Mouse (Mus musculus): ENCODE data around the gene Spen. TPM values are rescaled to one million over a fixed set of nuclear protein-coding genes. Genes with fewer than 3 reads are reported as not detected.

Gene Spen
- polyA plus RNA-seq (2015; fragmentation: Nextera tagmentation; extraction: Ambion mirVana): 19.2 and 19.7 TPM in 2 replicates

DNA sequence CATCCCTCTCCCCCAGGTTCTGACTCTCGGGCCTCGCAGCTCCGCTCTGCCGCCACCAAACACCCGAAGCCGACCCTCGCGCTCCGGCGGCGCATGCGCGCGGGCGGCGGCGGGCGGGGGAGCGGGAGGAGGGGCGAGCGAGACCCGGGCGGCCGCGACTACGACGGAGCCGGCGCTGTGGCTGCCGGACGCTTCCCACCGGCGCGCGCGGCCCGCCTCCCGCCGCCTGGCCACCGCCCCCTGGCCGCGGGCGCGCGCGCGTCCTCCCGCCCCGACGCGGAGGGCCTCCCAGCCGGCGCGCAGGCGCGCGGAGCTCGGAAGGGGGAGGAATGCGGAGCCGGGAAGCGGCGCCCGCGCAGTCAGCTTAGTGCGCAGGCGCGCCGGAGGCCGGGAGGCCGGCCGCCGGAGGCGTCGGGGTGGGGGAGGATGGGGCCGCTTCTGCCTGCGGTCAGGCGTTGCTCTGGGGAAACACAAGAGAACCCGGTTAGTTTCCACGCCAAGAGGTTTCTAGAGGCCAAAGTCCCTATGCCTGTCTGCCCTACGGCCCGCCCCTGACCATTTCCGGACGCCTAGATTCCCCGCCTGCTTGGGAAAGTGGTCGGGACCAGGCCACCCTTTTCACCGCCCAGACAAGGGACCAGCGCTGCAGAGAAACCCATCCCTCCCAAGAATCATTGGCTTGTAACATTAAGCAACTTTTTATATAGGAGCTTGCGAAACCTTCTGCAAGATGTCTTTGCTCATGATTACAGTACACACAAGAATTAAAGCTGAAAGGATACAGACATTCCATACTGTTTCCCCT, at the start of gene Spen:
Gene Spen, minus strand, starts transcription at position 190 of the 805 bp plus-strand sequence.
- Histone ChIP-seq H3K4me1 (replicated peaks) (peaks cover 40% of the 10 kb centered on the region), H3K27me3 (no peaks in the 10 kb centered on the region), H3K9me3 (no peaks in the 10 kb centered on the region), H3K9ac (peak within 1 kb of the TSS; percentile 96), H3K36me3 (no peaks in the 10 kb centered on the region), H3K4me3 (peak within 1 kb of the TSS; percentile 96), H3K4me2 (peak within 1 kb of the TSS; percentile 84), H3K27ac (peak within 1 kb of the TSS; percentile 97)
- ATAC-seq (ENCODE audit: low FRiP score): peak; percentile 80
- under 1% methylated on average over 61 of the region's 88 CpGs for WGBS

DNA sequence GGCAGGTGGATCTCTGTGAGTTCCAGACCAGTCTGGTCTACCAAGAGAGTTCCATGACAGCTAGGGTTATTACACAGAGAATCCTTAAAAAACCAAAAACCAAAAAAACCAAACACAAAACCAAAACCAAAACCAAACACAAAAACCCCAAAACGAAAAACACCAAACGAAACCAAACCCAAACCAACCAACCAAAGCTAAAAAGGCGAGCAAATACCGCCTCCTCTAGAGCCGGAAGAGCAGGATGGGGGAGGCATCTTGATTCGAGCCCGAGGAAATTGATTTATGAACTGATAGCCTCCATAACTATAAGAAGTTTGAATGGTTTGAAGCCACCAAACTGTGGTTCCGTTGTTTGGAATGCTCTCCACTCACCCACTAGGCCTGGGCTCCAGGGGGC, 45.5 kb upstream of the Spen start:
- no peaks in the 10 kb centered on the region for H3K27me3 ChIP-seq
- H3K9ac ChIP-seq: no peak overlapping the region
- H3K9me3 ChIP-seq: no peaks in the 10 kb centered on the region
- peaks cover 45% of the 10 kb centered on the region for H3K36me3 ChIP-seq
- no peak for ATAC-seq (ENCODE audit: low FRiP score)
- no peak overlapping the region for H3K27ac ChIP-seq
- no peaks in the 10 kb centered on the region for H3K4me1 ChIP-seq (replicated peaks)
- H3K4me3 ChIP-seq: no peak overlapping the region
- WGBS: 94% methylated on average over 8 of the region's 8 CpGs
- H3K4me2 ChIP-seq: no peak overlapping the region

- no peaks in the 10 kb centered on the region for H3K27me3 ChIP-seq
- no peaks in the 10 kb centered on the region for H3K9me3 ChIP-seq
- peaks cover 51% of the 10 kb centered on the region for H3K36me3 ChIP-seq
- H3K4me2 ChIP-seq: no peak overlapping the region
- no peak overlapping the region for H3K9ac ChIP-seq
- H3K4me1 ChIP-seq (replicated peaks): no peaks in the 10 kb centered on the region
- H3K27ac ChIP-seq: no peak overlapping the region
- 74% methylated on average over 13 of the region's 13 CpGs for WGBS
- no peak for ATAC-seq (ENCODE audit: low FRiP score)
- no peak overlapping the region for H3K4me3 ChIP-seq
Measured at GRCm38 (mm10) chr4:141581051-141581450, 42.7 kb upstream of the Spen start.

- Histone ChIP-seq H3K27ac (no peak overlapping the region), H3K4me1 (replicated peaks) (no peaks in the 10 kb centered on the region), H3K9ac (no peak overlapping the region), H3K4me3 (no peak overlapping the region), H3K4me2 (no peak overlapping the region), H3K9me3 (no peaks in the 10 kb centered on the region), H3K36me3 (peaks cover 44% of the 10 kb centered on the region), H3K27me3 (no peaks in the 10 kb centered on the region; the same call in 1 of the 2 replicates)
- 93% methylated on average over 3 of the region's 3 CpGs for WGBS
- ATAC-seq (ENCODE audit: low FRiP score): no peak
Measured at GRCm38 (mm10) chr4:141578833-141579232, 40.4 kb upstream of the Spen start.

GRCm38 (mm10) chr4:141576877-141577276, 38.5 kb upstream of the Spen start:
- Histone ChIP-seq H3K9me3 (no peaks in the 10 kb centered on the region), H3K9ac (no peak overlapping the region), H3K4me3 (no peak overlapping the region), H3K4me1 (replicated peaks) (no peaks in the 10 kb centered on the region), H3K4me2 (no peak overlapping the region), H3K27me3 (no peaks in the 10 kb centered on the region; the same call in 1 of the 2 replicates), H3K36me3 (peaks cover 29% of the 10 kb centered on the region), H3K27ac (no peak overlapping the region)
- 92% methylated on average over 7 of the region's 7 CpGs for WGBS
- ATAC-seq (ENCODE audit: low FRiP score): no peak

- H3K27me3 ChIP-seq: no peaks in the 10 kb centered on the region; the same call in 1 of the 2 replicates
- no peak for ATAC-seq (ENCODE audit: low FRiP score)
- no peaks in the 10 kb centered on the region for H3K9me3 ChIP-seq
- H3K4me3 ChIP-seq: no peak overlapping the region
- H3K4me2 ChIP-seq: no peak overlapping the region
- WGBS: 88% methylated on average over 11 of the region's 11 CpGs
- peaks cover 28% of the 10 kb centered on the region for H3K36me3 ChIP-seq
- H3K27ac ChIP-seq: no peak overlapping the region
- H3K4me1 ChIP-seq (replicated peaks): no peaks in the 10 kb centered on the region
- no peak overlapping the region for H3K9ac ChIP-seq
Measured at GRCm38 (mm10) chr4:141576404-141576803, 38.0 kb upstream of the Spen start.

GRCm38 (mm10) chr4:141574789-141575702, 36.6 kb upstream of the Spen start:
- H3K27me3 ChIP-seq: no peaks in the 10 kb centered on the region; the same call in 1 of the 2 replicates
- WGBS: 43% methylated on average over 27 of the region's 27 CpGs
- H3K4me2 ChIP-seq: no peak overlapping the region
- H3K9me3 ChIP-seq: no peaks in the 10 kb centered on the region
- no peak overlapping the region for H3K27ac ChIP-seq
- H3K4me3 ChIP-seq: no peak overlapping the region
- 0 out of 2 replicates have a peak, but pooled peaks have one; percentile 28 for ATAC-seq (ENCODE audit: low FRiP score)
- no peaks in the 10 kb centered on the region for H3K4me1 ChIP-seq (replicated peaks)
- no peak overlapping the region for H3K9ac ChIP-seq
- H3K36me3 ChIP-seq: peaks cover 18% of the 10 kb centered on the region

- H3K27me3 ChIP-seq: no peaks in the 10 kb centered on the region; the same call in 1 of the 2 replicates
Measured at GRCm38 (mm10) chr4:141573359-141573966, 35.1 kb upstream of the Spen start.

GRCm38 (mm10) chr4:141572668-141573358, 34.4 kb upstream of the Spen start:
- ATAC-seq (ENCODE audit: low FRiP score): no peak; the same call in 1 of the 2 replicates
- H3K27ac ChIP-seq: no peak overlapping the region
- H3K9ac ChIP-seq: no peak overlapping the region
- H3K4me3 ChIP-seq: no peak overlapping the region
- no peaks in the 10 kb centered on the region for H3K9me3 ChIP-seq
- H3K4me1 ChIP-seq (replicated peaks): no peaks in the 10 kb centered on the region
- H3K36me3 ChIP-seq: peaks cover 13% of the 10 kb centered on the region
- 89% methylated on average over 7 of the region's 7 CpGs for WGBS
- no peak overlapping the region for H3K4me2 ChIP-seq
- H3K27me3 ChIP-seq: no peaks in the 10 kb centered on the region; the same call in 1 of the 2 replicates

More at GRCm38 (mm10) chr4:141573359-141573966, 35.1 kb upstream of the Spen start:
- ATAC-seq (ENCODE audit: low FRiP score): no peak
- Histone ChIP-seq H3K4me2 (no peak overlapping the region), H3K4me3 (no peak overlapping the region), H3K9me3 (no peaks in the 10 kb centered on the region), H3K4me1 (replicated peaks) (no peaks in the 10 kb centered on the region), H3K36me3 (peaks cover 13% of the 10 kb centered on the region), H3K9ac (no peak overlapping the region), H3K27ac (no peak overlapping the region)
- 77% methylated on average over 6 of the region's 6 CpGs for WGBS

DNA sequence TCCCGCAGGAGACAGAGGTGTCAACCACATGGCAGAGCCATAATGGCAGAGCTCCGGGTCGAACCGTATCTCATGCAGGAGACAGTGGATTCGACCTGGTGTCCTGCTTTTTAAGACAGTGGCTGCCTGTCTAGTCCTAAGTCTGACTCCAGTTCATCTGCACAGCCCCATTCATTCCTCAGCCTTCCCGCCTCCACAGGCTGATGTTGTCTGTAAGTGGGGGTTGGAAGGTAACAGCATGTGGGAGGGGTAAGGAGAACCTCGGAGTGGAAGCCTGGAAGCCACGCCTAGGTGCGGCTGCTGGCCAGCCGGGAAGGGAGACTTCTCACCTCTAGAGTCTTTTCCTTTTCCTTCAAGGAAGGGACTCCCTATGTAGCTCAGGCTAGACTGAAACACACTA, 33.5 kb upstream of the Spen start:
- Histone ChIP-seq H3K4me1 (replicated peaks) (no peaks in the 10 kb centered on the region), H3K4me3 (no peak overlapping the region), H3K27ac (no peak overlapping the region), H3K4me2 (no peak overlapping the region), H3K27me3 (no peaks in the 10 kb centered on the region; the same call in 1 of the 2 replicates), H3K36me3 (peaks cover 4% of the 10 kb centered on the region), H3K9ac (no peak overlapping the region), H3K9me3 (no peaks in the 10 kb centered on the region)
- ATAC-seq (ENCODE audit: low FRiP score): no peak
- WGBS: 81% methylated on average over 10 of the region's 10 CpGs

GRCm38 (mm10) chr4:141571337-141571739, 32.9 kb upstream of the Spen start:
- 0 out of 2 replicates have a peak overlapping the region, but pooled peaks have one; percentile 24 for H3K9ac ChIP-seq
- no peaks in the 10 kb centered on the region for H3K36me3 ChIP-seq
- H3K4me1 ChIP-seq (replicated peaks): no peaks in the 10 kb centered on the region
- H3K9me3 ChIP-seq: no peaks in the 10 kb centered on the region
- no peak overlapping the region for H3K27ac ChIP-seq
- H3K4me3 ChIP-seq: no peak overlapping the region
- no peak for ATAC-seq (ENCODE audit: low FRiP score)
- 83% methylated on average over 6 of the region's 6 CpGs for WGBS
- no peak overlapping the region for H3K4me2 ChIP-seq
- H3K27me3 ChIP-seq: no peaks in the 10 kb centered on the region; the same call in 1 of the 2 replicates
